Mouse (Mus musculus): ENCODE results near the gene Hoxd12. TPM values are rescaled to one million over a fixed set of nuclear protein-coding genes. Genes with fewer than 3 reads are reported as not detected.
A peak's percentile ranks its signal among the peaks of the same experiment; 100 is the strongest.

Hoxd12 gene
- polyA plus RNA-seq, 1 experiment from 2014 or later, result not detected

GRCm38 (mm10) chr2:74657251-74658023 is 17.4 kb upstream of the Hoxd12 start:
- H3K27ac ChIP-seq, result peak overlapping the region; percentile 80
- ATAC-seq (ENCODE audit: low FRiP score), result no peak
- peaks cover 9% of the 10 kb centered on the region for H3K4me1 ChIP-seq
- 2% methylated on average over 62 of the region's 62 CpGs for WGBS
- H3K9ac ChIP-seq, result peak overlapping the region; percentile 45; the same call in 1 of the 2 replicates
- peak overlapping the region; percentile 30 for H3K4me3 ChIP-seq
- 0 out of 2 replicates have a peak overlapping the region, but pooled peaks have one; percentile 13 for H3K4me2 ChIP-seq (replicated peaks)
- H3K9me3 ChIP-seq (replicated peaks), result no peaks in the 10 kb centered on the region; the same call in 1 of the 2 replicates
- peaks cover 80% of the 10 kb centered on the region for H3K27me3 ChIP-seq
- H3K36me3 ChIP-seq, result no peaks in the 10 kb centered on the region

- 1% methylated on average over 15 of the region's 15 CpGs for WGBS
Measured at GRCm38 (mm10) chr2:74658024-74658666, 16.7 kb upstream of the Hoxd12 start.

GRCm38 (mm10) chr2:74658667-74659371 is 16.0 kb upstream of the Hoxd12 start:
- ATAC-seq (ENCODE audit: low FRiP score), result no peak
- WGBS, result under 1% methylated on average over 47 of the region's 47 CpGs
- Histone ChIP-seq H3K4me3 (peak overlapping the region; percentile 30), H3K27ac (peak overlapping the region; percentile 80), H3K9ac (peak overlapping the region; percentile 36), H3K9me3 (replicated peaks) (no peaks in the 10 kb centered on the region; the same call in 1 of the 2 replicates), H3K4me2 (replicated peaks) (0 out of 2 replicates have a peak overlapping the region, but pooled peaks have one; percentile 15), H3K27me3 (peaks cover 89% of the 10 kb centered on the region), H3K4me1 (peaks cover 9% of the 10 kb centered on the region), H3K36me3 (no peaks in the 10 kb centered on the region)

More at GRCm38 (mm10) chr2:74658024-74658666, 16.7 kb upstream of the Hoxd12 start:
- Histone ChIP-seq H3K9ac (peak overlapping the region; percentile 45), H3K36me3 (no peaks in the 10 kb centered on the region), H3K27ac (peak overlapping the region; percentile 80), H3K4me1 (peaks cover 9% of the 10 kb centered on the region), H3K9me3 (replicated peaks) (no peaks in the 10 kb centered on the region; the same call in 1 of the 2 replicates), H3K27me3 (peaks cover 85% of the 10 kb centered on the region), H3K4me2 (replicated peaks) (0 out of 2 replicates have a peak overlapping the region, but pooled peaks have one; percentile 15), H3K4me3 (peak overlapping the region; percentile 30)
- ATAC-seq (ENCODE audit: low FRiP score), result no peak

- no peak for ATAC-seq (ENCODE audit: low FRiP score)
- peak within 1 kb of the TSS; percentile 80 for H3K27ac ChIP-seq
- H3K4me1 ChIP-seq, result peaks cover 9% of the 10 kb centered on the region
- peak within 1 kb of the TSS; percentile 36 for H3K9ac ChIP-seq
- 0 out of 2 replicates have a peak within 1 kb of the TSS, but pooled peaks have one; percentile 15 for H3K4me2 ChIP-seq (replicated peaks)
- no peaks in the 10 kb centered on the region; the same call in 1 of the 2 replicates for H3K9me3 ChIP-seq (replicated peaks)
- H3K4me3 ChIP-seq, result peak within 1 kb of the TSS; percentile 30
- H3K27me3 ChIP-seq, result peaks cover 89% of the 10 kb centered on the region
- WGBS, result 2% methylated on average over 28 of the region's 28 CpGs
- no peaks in the 10 kb centered on the region for H3K36me3 ChIP-seq
Measured at GRCm38 (mm10) chr2:74659507-74660005, 15.3 kb upstream of the Hoxd12 start, which contains the start of gene Evx2. Gene Evx2, minus strand, starts transcription at chr2:74659557.

GRCm38 (mm10) chr2:74660421-74661375 is 14.1 kb upstream of the Hoxd12 start:
- ATAC-seq (ENCODE audit: low FRiP score), result 0 out of 2 replicates have a peak, but pooled peaks have one; percentile 33
- 2% methylated on average over 30 of the region's 30 CpGs for WGBS
- Histone ChIP-seq H3K9ac (peak overlapping the region; percentile 1; the same call in 1 of the 2 replicates), H3K36me3 (no peaks in the 10 kb centered on the region), H3K9me3 (replicated peaks) (no peaks in the 10 kb centered on the region), H3K4me1 (peaks cover 5% of the 10 kb centered on the region), H3K4me2 (replicated peaks) (peak overlapping the region; percentile 11; the same call in 1 of the 2 replicates), H3K4me3 (peak overlapping the region; percentile 23), H3K27ac (no peak overlapping the region), H3K27me3 (peaks cover 88% of the 10 kb centered on the region)

GRCm38 (mm10) chr2:74661685-74662084 is 13.1 kb upstream of the Hoxd12 start:
- Histone ChIP-seq H3K9ac (no peak overlapping the region), H3K36me3 (no peaks in the 10 kb centered on the region), H3K4me1 (no peaks in the 10 kb centered on the region; the same call in 1 of the 2 replicates), H3K4me2 (replicated peaks) (peak overlapping the region; percentile 39), H3K9me3 (replicated peaks) (no peaks in the 10 kb centered on the region), H3K27me3 (peaks cover 89% of the 10 kb centered on the region), H3K4me3 (peak overlapping the region; percentile 16; the same call in 1 of the 2 replicates), H3K27ac (no peak overlapping the region)
- WGBS, result 1% methylated on average over 14 of the region's 14 CpGs
- ATAC-seq (ENCODE audit: low FRiP score), result peak; percentile 72

GRCm38 (mm10) chr2:74663291-74663925 is 11.4 kb upstream of the Hoxd12 start:
- H3K4me2 ChIP-seq (replicated peaks), result no peak overlapping the region
- no peak overlapping the region for H3K9ac ChIP-seq
- no peak overlapping the region for H3K4me3 ChIP-seq
- H3K4me1 ChIP-seq, result peaks cover 8% of the 10 kb centered on the region
- WGBS, result 3% methylated on average over 18 of the region's 18 CpGs
- H3K36me3 ChIP-seq, result no peaks in the 10 kb centered on the region
- ATAC-seq (ENCODE audit: low FRiP score), result no peak
- no peak overlapping the region for H3K27ac ChIP-seq
- peaks cover 92% of the 10 kb centered on the region for H3K27me3 ChIP-seq
- H3K9me3 ChIP-seq (replicated peaks), result no peaks in the 10 kb centered on the region

- H3K27me3 ChIP-seq, result peaks cover 96% of the 10 kb centered on the region
- H3K9me3 ChIP-seq (replicated peaks), result no peaks in the 10 kb centered on the region
- ATAC-seq (ENCODE audit: low FRiP score), result no peak
- no peak overlapping the region for H3K4me2 ChIP-seq (replicated peaks)
- H3K27ac ChIP-seq, result no peak overlapping the region
- whole genome bisulfite sequencing, result 2% methylated on average over 7 of the region's 7 CpGs
- no peak overlapping the region for H3K4me3 ChIP-seq
- H3K9ac ChIP-seq, result no peak overlapping the region
- peaks cover 10% of the 10 kb centered on the region for H3K4me1 ChIP-seq
- H3K36me3 ChIP-seq, result no peaks in the 10 kb centered on the region
Measured at GRCm38 (mm10) chr2:74666411-74666810, 8.4 kb upstream of the Hoxd12 start.

GRCm38 (mm10) chr2:74667191-74667841 is 7.5 kb upstream of the Hoxd12 start:
- Histone ChIP-seq H3K36me3 (no peaks in the 10 kb centered on the region), H3K9me3 (replicated peaks) (no peaks in the 10 kb centered on the region), H3K4me2 (replicated peaks) (no peak overlapping the region), H3K9ac (no peak overlapping the region), H3K27ac (no peak overlapping the region), H3K4me3 (0 out of 2 replicates have a peak overlapping the region, but pooled peaks have one; percentile 27), H3K27me3 (peaks cover 96% of the 10 kb centered on the region), H3K4me1 (peaks cover 10% of the 10 kb centered on the region)
- 1% methylated on average over 36 of the region's 36 CpGs for WGBS
- no peak for ATAC-seq (ENCODE audit: low FRiP score)

GRCm38 (mm10) chr2:74667842-74668357 is 6.9 kb upstream of the Hoxd12 start, which contains the start of gene Hoxd13:
Gene Hoxd13, plus strand, starts transcription at chr2:74668310.
- no peak within 1 kb of the TSS for H3K27ac ChIP-seq
- peak within 1 kb of the TSS; percentile 27 for H3K4me3 ChIP-seq
- ATAC-seq (ENCODE audit: low FRiP score), result peak; percentile 63; the same call in 1 of the 2 replicates
- H3K9ac ChIP-seq, result 0 out of 2 replicates have a peak within 1 kb of the TSS, but pooled peaks have one; percentile 13
- no peaks in the 10 kb centered on the region for H3K9me3 ChIP-seq (replicated peaks)
- 0% methylated on average over 18 of the region's 51 CpGs for WGBS
- H3K27me3 ChIP-seq, result peaks cover 96% of the 10 kb centered on the region
- H3K4me2 ChIP-seq (replicated peaks), result peak within 1 kb of the TSS; percentile 47
- peaks cover 14% of the 10 kb centered on the region for H3K4me1 ChIP-seq
- H3K36me3 ChIP-seq, result no peaks in the 10 kb centered on the region

Measured in hindbrain, embryonic 12.5 days (tissue).